Mouse (Mus musculus) hindbrain, embryonic 14.5 days (tissue): ENCODE measurements around the gene Olfr527. TPM values are rescaled to one million over a fixed set of nuclear protein-coding genes. Genes with fewer than 3 reads are reported as not detected.

Source experiments
- ATAC-seq: fragments of 200-750 bp; cut with Nextera tagmentation; 2 replicates; pipeline ENCODE4 v1.8.0; 2017; ENCODE audit warnings: moderate number of reproducible peaks, mild to moderate bottlenecking, moderate TSS enrichment, moderate library complexity; ENCODE audit not compliant: low FRiP score
- DNase-seq: peaks from one replicate; pipeline ENCODE4 v3.0.0-alpha.2; 2015; ENCODE audit warnings: low spot score
- H3K27ac ChIP-seq: fragments of 300-500 bp; sonication (generic); 2 replicates; pipeline ENCODE4 v1.5.1; 2014; ENCODE audit warnings: mild to moderate bottlenecking, moderate library complexity
- H3K27me3 ChIP-seq: fragments of 300-500 bp; sonication (generic); 2 replicates; pipeline ENCODE4 v1.6.1; 2014; ENCODE audit warnings: mild to moderate bottlenecking, low read length, mixed read lengths; ENCODE audit not compliant: control insufficient read depth, insufficient read depth
- H3K36me3 ChIP-seq: fragments of 300-500 bp; sonication (generic); replicated peaks from 2 replicates; pipeline ENCODE4 v1.6.1; 2014; ENCODE audit not compliant: control insufficient read depth, insufficient read depth
- H3K4me1 ChIP-seq: fragments of 300-500 bp; sonication (generic); replicated peaks from 2 replicates; pipeline ENCODE4 v1.6.1; 2014; ENCODE audit warnings: antibody characterized with exemption, low read length, mixed read lengths; ENCODE audit not compliant: control insufficient read depth, insufficient read depth
- H3K4me2 ChIP-seq: fragments of 300-500 bp; sonication (generic); replicated peaks from 2 replicates; pipeline ENCODE4 v1.6.1; 2014; ENCODE audit warnings: mild to moderate bottlenecking, moderate library complexity
- H3K4me3 ChIP-seq: fragments of 300-500 bp; sonication (generic); replicated peaks from 2 replicates; pipeline ENCODE4 v1.5.1; 2014; ENCODE audit warnings: mild to moderate bottlenecking, low read length
- H3K9ac ChIP-seq: fragments of 300-500 bp; sonication (generic); 2 replicates; pipeline ENCODE4 v1.6.1; 2014
- H3K9me3 ChIP-seq: fragments of 300-500 bp; sonication (generic); 2 replicates; pipeline ENCODE4 v1.6.1; 2016; ENCODE audit warnings: low read length; ENCODE audit not compliant: control insufficient read depth
- WGBS: fragments of 180-500 bp; shearing (Covaris S2); extraction: QIAGEN DNeasy Blood & Tissue Kit; methylation state at CpG from one replicate; pipeline ENCODE4 v1.1.7; 2014; 5-methylcytosine and 5-hydroxymethylcytosine counted together
- polyA plus RNA-seq: library from polyadenylated mRNA; unstranded; fragments of >200 nt; fragmentation: Nextera tagmentation; extraction: Ambion mirVana; gene quantifications from 2 replicates; pipeline ENCODE4 v1.2.1, GENCODE M21; 2014

Gene Olfr527
- polyA plus RNA-seq, 1 experiment from 2014 or later: not detected

DNA sequence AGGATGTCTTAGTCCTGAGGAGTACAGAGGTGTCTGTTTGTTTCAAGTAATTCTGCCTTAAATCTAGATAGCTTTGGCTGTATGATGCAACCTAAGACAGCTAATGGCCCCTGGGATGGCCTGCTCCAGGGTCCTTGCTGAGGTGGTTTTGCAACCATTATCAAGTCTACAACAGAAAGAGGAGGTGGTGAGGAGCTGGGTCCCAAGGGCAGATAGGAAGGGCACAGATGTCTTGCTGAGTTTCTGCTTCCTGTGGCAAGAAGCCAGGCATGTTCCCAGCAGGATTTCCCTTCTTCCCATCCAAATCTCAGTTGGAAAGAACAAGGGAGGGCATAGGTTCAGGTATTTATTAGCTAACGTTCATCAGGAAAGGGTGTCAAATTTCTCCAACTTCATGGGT is 42.4 kb downstream of the Olfr527 start, which contains the start of gene Olfr530:
TSS of gene Olfr530 (minus strand) at position 101 of the 400 bp plus-strand sequence.
- H3K27ac ChIP-seq: no peak within 1 kb of the TSS
- no peaks in the 10 kb centered on the region for H3K9me3 ChIP-seq
- no peaks in the 10 kb centered on the region for H3K36me3 ChIP-seq
- no peak within 1 kb of the TSS for H3K4me2 ChIP-seq
- H3K4me1 ChIP-seq: no peaks in the 10 kb centered on the region
- no peak for ATAC-seq
- WGBS: 54% methylated on average over 1 of the region's 1 CpGs
- H3K9ac ChIP-seq: no peak within 1 kb of the TSS
- H3K27me3 ChIP-seq: no peaks in the 10 kb centered on the region
- no peak within 1 kb of the TSS for H3K4me3 ChIP-seq
- DNase-seq: no peak

DNA sequence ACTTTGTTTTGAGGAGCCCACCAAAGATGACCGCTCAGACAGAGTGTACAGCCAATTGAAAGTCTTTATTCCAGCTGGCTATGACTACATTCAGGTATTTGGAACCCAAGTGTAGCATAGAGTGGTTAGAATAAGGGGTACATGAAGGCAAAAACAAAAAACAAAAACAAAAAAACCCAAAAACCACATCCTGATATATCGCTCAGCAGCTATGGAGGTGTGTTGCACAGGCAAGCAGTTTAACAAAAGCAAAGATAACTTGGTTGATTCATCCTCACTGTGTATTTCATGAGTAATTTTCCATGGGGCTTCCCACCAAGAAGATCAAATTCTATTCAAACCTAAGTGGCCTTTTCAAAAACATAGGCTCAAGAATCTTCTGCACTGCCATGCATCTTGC is 43.1 kb downstream of the Olfr527 start:
- no peak for ATAC-seq

More for the DNA sequence above, 43.1 kb downstream of the Olfr527 start:
- H3K4me3 ChIP-seq: no peak overlapping the region
- DNase-seq: no peak
- no peaks in the 10 kb centered on the region for H3K9me3 ChIP-seq
- no peaks in the 10 kb centered on the region for H3K36me3 ChIP-seq
- no peaks in the 10 kb centered on the region for H3K27me3 ChIP-seq
- H3K4me2 ChIP-seq: no peak overlapping the region
- 95% methylated on average over 2 of the region's 2 CpGs for WGBS
- H3K27ac ChIP-seq: no peak overlapping the region
- H3K9ac ChIP-seq: no peak overlapping the region
- H3K4me1 ChIP-seq: no peaks in the 10 kb centered on the region

Other genes starting within 250 kb of the Olfr527 start
- gene Prap1, start 240.6 kb upstream of the Olfr527 start, polyA plus RNA-seq: not detected in 2 replicates
- 40.0 and 42.0 TPM in 2 replicates for gene Fuom, start 231.6 kb upstream of the Olfr527 start, polyA plus RNA-seq
- gene Paox, start 218.2 kb upstream of the Olfr527 start, polyA plus RNA-seq: 9.2 and 10.7 TPM in 2 replicates
- gene Echs1, start 217.5 kb upstream of the Olfr527 start, polyA plus RNA-seq: 123 and 127 TPM in 2 replicates
- gene Mtg1, start 196.5 kb upstream of the Olfr527 start, polyA plus RNA-seq: 26.0 and 30.6 TPM in 2 replicates
- gene Sprn, start 179.1 kb upstream of the Olfr527 start, polyA plus RNA-seq: 18.7 and 21.6 TPM in 2 replicates
- not detected in 2 replicates for gene Olfr522, start 169.3 kb upstream of the Olfr527 start, polyA plus RNA-seq
- gene Olfr523, start 160.8 kb upstream of the Olfr527 start, polyA plus RNA-seq: not detected in 2 replicates
- gene Olfr524, start 128.1 kb upstream of the Olfr527 start, polyA plus RNA-seq: not detected in 2 replicates
- gene Cd163l1, start 115.8 kb upstream of the Olfr527 start, polyA plus RNA-seq: not detected in 2 replicates
- not detected in 2 replicates for gene 5830411N06Rik, start 86.7 kb upstream of the Olfr527 start, polyA plus RNA-seq
- gene Olfr525, start 13.2 kb upstream of the Olfr527 start, polyA plus RNA-seq: not detected in 2 replicates
- gene Olfr60, start 27.7 kb downstream of the Olfr527 start, polyA plus RNA-seq: not detected in 2 replicates
- gene Olfr530, start 42.3 kb downstream of the Olfr527 start, polyA plus RNA-seq: not detected in 2 replicates
- gene Olfr531, start 68.9 kb downstream of the Olfr527 start, polyA plus RNA-seq: not detected in 2 replicates
- not detected in 2 replicates for gene Olfr532, start 87.6 kb downstream of the Olfr527 start, polyA plus RNA-seq
- gene Olfr533, start 129.4 kb downstream of the Olfr527 start, polyA plus RNA-seq: not detected in 2 replicates
- not detected in 2 replicates for gene Olfr535, start 150.2 kb downstream of the Olfr527 start, polyA plus RNA-seq
- gene Olfr536, start 173.4 kb downstream of the Olfr527 start, polyA plus RNA-seq: not detected in 2 replicates
- not detected in 2 replicates for gene Olfr538, start 233.9 kb downstream of the Olfr527 start, polyA plus RNA-seq